Mouse (Mus musculus): ENCODE measurements at regions not wholly inside any gene's neighbourhood (a gene's known extent, or its start where the extent isn't known, plus 50 kb on each side); places are given as distances from the start of the nearest gene placed in this dataset.

DNA sequence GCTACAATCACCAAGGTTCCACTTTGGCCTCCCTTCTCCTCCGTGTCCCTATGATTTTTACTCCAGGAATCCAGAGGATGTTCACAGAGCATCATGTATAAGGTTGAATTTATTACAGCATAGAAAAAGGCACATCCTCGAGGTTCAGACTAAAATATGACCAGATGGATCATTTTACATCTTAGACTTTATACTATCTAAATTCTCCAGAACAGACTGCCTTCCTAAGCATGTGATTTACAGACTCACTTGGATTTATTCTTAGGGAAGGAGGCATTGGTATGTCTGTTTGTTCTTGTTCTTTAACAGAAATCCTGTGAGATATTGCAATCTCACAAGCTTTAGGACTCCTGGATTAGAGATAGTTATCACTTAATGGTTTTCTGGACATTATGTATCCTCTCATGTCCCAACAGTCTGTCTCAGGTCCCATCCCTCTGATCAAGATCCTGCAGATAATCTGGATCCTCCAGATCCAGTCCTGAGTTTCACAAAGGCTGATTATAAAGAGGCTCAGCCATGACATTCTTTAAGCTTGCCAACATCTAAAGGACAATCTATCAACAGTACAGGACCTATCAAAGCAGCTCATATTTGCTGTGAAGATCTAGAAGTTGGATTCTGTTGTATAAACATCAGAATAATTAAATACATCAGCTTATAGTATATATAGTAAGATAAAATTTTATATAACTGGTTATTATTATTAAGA is 75.2 kb upstream of the Dcn start:
- no peak for TF ChIP-seq CTCF (IDR thresholded peaks at IDR 0.05; ENCODE audit: low read depth)
- no peak for TF ChIP-seq EP300 (IDR thresholded peaks at IDR 0.05; ENCODE audit: low read depth)

Data from liver, embryonic 14.5 days (tissue).